Mouse (Mus musculus): ENCODE measurements around the gene Timm44. TPM values are rescaled to one million over a fixed set of nuclear protein-coding genes. Genes with fewer than 3 reads are reported as not detected.

Timm44 gene
- polyA plus RNA-seq, 1 experiment from 2014 or later: 41.8 TPM

Other genes with a start within 250 kb of the Timm44 start
- 0.31 TPM in 1 of 2 replicates, not detected in the other for gene Cd209f, start 170.1 kb downstream of the Timm44 start, polyA plus RNA-seq (2015; fragmentation: Nextera tagmentation; extraction: Ambion mirVana)
- gene Cd209g, start 141.8 kb downstream of the Timm44 start, polyA plus RNA-seq (2015; fragmentation: Nextera tagmentation; extraction: Ambion mirVana): not detected in 2 replicates
- gene Evi5l, start 109.3 kb downstream of the Timm44 start, polyA plus RNA-seq (2015; fragmentation: Nextera tagmentation; extraction: Ambion mirVana): 107 and 120 TPM in 2 replicates
- 51.1 and 53.0 TPM in 2 replicates for gene Prr36, start 58.5 kb downstream of the Timm44 start, polyA plus RNA-seq (2015; fragmentation: Nextera tagmentation; extraction: Ambion mirVana)
- gene Lrrc8e, start 49.1 kb downstream of the Timm44 start, polyA plus RNA-seq (2015; fragmentation: Nextera tagmentation; extraction: Ambion mirVana): 0.07 and 0.08 TPM in 2 replicates
- 28.0 and 29.4 TPM in 2 replicates for gene Map2k7, start 37.2 kb downstream of the Timm44 start, polyA plus RNA-seq (2015; fragmentation: Nextera tagmentation; extraction: Ambion mirVana)
- gene Gm49320, start 37.0 kb downstream of the Timm44 start, polyA plus RNA-seq (2015; fragmentation: Nextera tagmentation; extraction: Ambion mirVana): 0.83 and 0.92 TPM in 2 replicates
- gene Tgfbr3l, start 27.7 kb downstream of the Timm44 start, polyA plus RNA-seq (2015; fragmentation: Nextera tagmentation; extraction: Ambion mirVana): 4.3 and 4.8 TPM in 2 replicates
- gene Snapc2, start 22.8 kb downstream of the Timm44 start, polyA plus RNA-seq (2015; fragmentation: Nextera tagmentation; extraction: Ambion mirVana): 64.5 and 75.6 TPM in 2 replicates
- gene Ctxn1, start 16.6 kb downstream of the Timm44 start, polyA plus RNA-seq (2015; fragmentation: Nextera tagmentation; extraction: Ambion mirVana): 270 and 299 TPM in 2 replicates
- gene Ccl25, start 49.3 kb upstream of the Timm44 start, polyA plus RNA-seq (2015; fragmentation: Nextera tagmentation; extraction: Ambion mirVana): 17.5 and 20.7 TPM in 2 replicates
- 108 and 112 TPM in 2 replicates for gene Elavl1, start 49.5 kb upstream of the Timm44 start, polyA plus RNA-seq (2015; fragmentation: Nextera tagmentation; extraction: Ambion mirVana)
- gene Cers4, start 217.1 kb upstream of the Timm44 start, polyA plus RNA-seq (2015; fragmentation: Nextera tagmentation; extraction: Ambion mirVana): 46.7 and 55.6 TPM in 2 replicates